In genomic region chr11:69850754-69851153, GRCm38 (mm10) we compare ENCODE assay signal across 37 mouse cellular contexts. TPM values are rescaled to one million over a fixed set of nuclear protein-coding genes. Genes with fewer than 3 reads are reported as not detected.
DNase-seq lines count a peak whose midpoint lies in the region; ATAC-seq lines count a peak whose summit lies in the region.
"Had no signal": no experiment of that assay in that cellular context is flagged by ENCODE, and none has a peak within 500 bp of the region (broad histone marks: within the 10 kb centered on the region; RNA-seq: fewer than 3 reads in every experiment).

No protein-coding gene starts in this region.

- no peaks in the 10 kb centered on the region for H3K27me3 ChIP-seq in lung, embryonic 16.5 days (ENCODE audit: control insufficient read depth, insufficient read depth, low read depth, low read length)
- no peaks in the 10 kb centered on the region for H3K27me3 ChIP-seq in liver, embryonic 12.5 days (replicated peaks)
- H3K27me3 ChIP-seq: CH12.LX; forebrain, embryonic 12.5 days; hindbrain, embryonic 12.5 days; midbrain, embryonic 13.5 days had no signal

- peaks cover 10% of the 10 kb centered on the region for H3K4me1 ChIP-seq in lung, embryonic 16.5 days (replicated peaks; ENCODE audit: control insufficient read depth, insufficient read depth, low read length)
- peaks cover 91% of the 10 kb centered on the region for H3K4me1 ChIP-seq in liver, embryonic 12.5 days

- WGBS in lung, embryonic 16.5 days: 66% methylated on average over 8 of the region's 8 CpGs
- WGBS in liver, embryonic 12.5 days (ENCODE audit: insufficient replicate concordance): 57% methylated on average over 8 of the region's 8 CpGs

- no peak overlapping the region for H3K9ac ChIP-seq in lung, embryonic 16.5 days (ENCODE audit: low read length)
- H3K9ac ChIP-seq in liver, embryonic 12.5 days: no peak overlapping the region
- H3K9ac ChIP-seq: forebrain, embryonic 12.5 days; hindbrain, embryonic 12.5 days; midbrain, embryonic 13.5 days had no signal

- no peaks in the 10 kb centered on the region for H3K9me3 ChIP-seq in lung, embryonic 16.5 days (ENCODE audit: control insufficient read depth, low read length)
- no peaks in the 10 kb centered on the region for H3K9me3 ChIP-seq in liver, embryonic 12.5 days (replicated peaks)
- H3K9me3 ChIP-seq: forebrain, embryonic 12.5 days; G1E; hindbrain, embryonic 12.5 days; midbrain, embryonic 13.5 days had no signal

- DNase-seq in lung, postnatal 25 days (ENCODE audit: low spot score): no peak
- DNase-seq in thymus, postnatal 36 days: peak; percentile 37 to 61
- no peak for DNase-seq in MN1 (ENCODE audit: low spot score)
- no peak for DNase-seq in embryo, embryonic 10.5 days (ENCODE audit: low spot score)
- no peak for DNase-seq in left cerebral cortex, postnatal 14 days (ENCODE audit: low spot score in 2 of 2)
- DNase-seq: adrenal gland, adult 2 months; cerebellum, adult 8-10 months; cerebellum, postnatal 36 days; gastrocnemius, postnatal 36 days; heart, adult 2 months; layer of hippocampus, adult 9-11 months; lung, postnatal 10 days; right cerebral cortex, postnatal 25 days; spleen, adult 18-20 months had no signal

- no peak overlapping the region for H3K4me3 ChIP-seq in lung, embryonic 16.5 days (ENCODE audit: low read length)
- no peak overlapping the region for H3K4me3 ChIP-seq in liver, embryonic 12.5 days
- H3K4me3 ChIP-seq: erythroblast, embryonic 14.5 days; forebrain, embryonic 12.5 days; heart, adult 2 months; hindbrain, embryonic 12.5 days; midbrain, embryonic 13.5 days had no signal

- peaks cover 34% of the 10 kb centered on the region for H3K36me3 ChIP-seq in lung, embryonic 16.5 days (ENCODE audit: control insufficient read depth, insufficient read depth, low read length)
- H3K36me3 ChIP-seq in liver, embryonic 12.5 days: peaks cover 56% of the 10 kb centered on the region

- intact Hi-C loops in left cerebral cortex, postnatal 14 days (cut with DNase I): no loop called here

- H3K27ac ChIP-seq in lung, embryonic 16.5 days (ENCODE audit: low read length): peak overlapping the region; percentile 32; the same call in 1 of the 2 replicates
- peak overlapping the region; percentile 99 for H3K27ac ChIP-seq in liver, embryonic 12.5 days
- H3K27ac ChIP-seq: forebrain, embryonic 12.5 days; heart, adult 2 months; hindbrain, embryonic 12.5 days; midbrain, embryonic 13.5 days had no signal

- no peak overlapping the region for H3K4me2 ChIP-seq in lung, embryonic 16.5 days (ENCODE audit: low read depth, low read length)
- peak overlapping the region; percentile 10; the same call in 1 of the 2 replicates for H3K4me2 ChIP-seq in liver, embryonic 12.5 days
- H3K4me2 ChIP-seq: forebrain, embryonic 12.5 days; hindbrain, embryonic 12.5 days; midbrain, embryonic 13.5 days had no signal

- no peak for ATAC-seq in lung, embryonic 16.5 days (ENCODE audit: low read depth)
- ATAC-seq in liver, embryonic 12.5 days: no peak
- ATAC-seq in megakaryocyte progenitor cell, adult 5-6 weeks (replicated peaks; ENCODE audit: poor library complexity): peak; percentile 10; the same call in 1 of the 2 replicates
- ATAC-seq: intestine, postnatal 0 days; midbrain, embryonic 13.5 days had no signal

RNA-seq across cellular contexts. Expression of gene Plscr3, which starts 4.6 kb away (rescaled TPM):
- polyA plus RNA-seq in lung, embryonic 16.5 days (2015; fragmentation: Nextera tagmentation; extraction: Ambion mirVana): 115 and 137 TPM in 2 replicates
- 37.0 and 37.7 TPM in 2 replicates for polyA plus RNA-seq in liver, embryonic 12.5 days (2016; fragmentation: Nextera tagmentation; extraction: Ambion mirVana)
- total RNA-seq in megakaryocyte progenitor cell, adult 5-6 weeks (2015): 60.6 and 62.2 TPM in 2 replicates
- 29.1 and 32.9 TPM in 2 replicates for total RNA-seq in megakaryocyte progenitor cell, adult 5-6 weeks (2017)
- total RNA-seq in left cerebral cortex, postnatal 14 days (2021): 10 to 100 TPM; 19.5 to 22.3 TPM

RNA-seq across cellular contexts. Expression of gene Tnk1, which starts 7.8 kb away (rescaled TPM):
- 10.8 and 11.8 TPM in 2 replicates for polyA plus RNA-seq in lung, embryonic 16.5 days (2015; fragmentation: Nextera tagmentation; extraction: Ambion mirVana)
- 1.2 and 1.4 TPM in 2 replicates for polyA plus RNA-seq in liver, embryonic 12.5 days (2016; fragmentation: Nextera tagmentation; extraction: Ambion mirVana)
- total RNA-seq in megakaryocyte progenitor cell, adult 5-6 weeks (2015): 0.32 TPM in 1 of 2 replicates, not detected in the other
- total RNA-seq in megakaryocyte progenitor cell, adult 5-6 weeks (2017): 0.54 TPM in 1 of 2 replicates, not detected in the other
- not detected for total RNA-seq in left cerebral cortex, postnatal 14 days (2021)
- total RNA-seq: gastrocnemius, postnatal 36 days; heart, adult 2 months; left cerebral cortex, postnatal 36 days; monocyte, adult 5-6 weeks had no signal

RNA-seq across cellular contexts. Expression of gene Tmem256, which starts 12.4 kb away (rescaled TPM):
- polyA plus RNA-seq in lung, embryonic 16.5 days (2015; fragmentation: Nextera tagmentation; extraction: Ambion mirVana): 443 and 452 TPM in 2 replicates
- 330 and 338 TPM in 2 replicates for polyA plus RNA-seq in liver, embryonic 12.5 days (2016; fragmentation: Nextera tagmentation; extraction: Ambion mirVana)
- 240 and 307 TPM in 2 replicates for total RNA-seq in megakaryocyte progenitor cell, adult 5-6 weeks (2015)
- total RNA-seq in megakaryocyte progenitor cell, adult 5-6 weeks (2017): 174 and 238 TPM in 2 replicates
- total RNA-seq in left cerebral cortex, postnatal 14 days (2021): 100 to 1,000 TPM; 160 to 167 TPM

RNA-seq across cellular contexts. Expression of gene Nlgn2, which starts 13.2 kb away (rescaled TPM):
- 4.4 and 5.0 TPM in 2 replicates for polyA plus RNA-seq in lung, embryonic 16.5 days (2015; fragmentation: Nextera tagmentation; extraction: Ambion mirVana)
- polyA plus RNA-seq in liver, embryonic 12.5 days (2016; fragmentation: Nextera tagmentation; extraction: Ambion mirVana): 1.3 and 1.4 TPM in 2 replicates
- total RNA-seq in megakaryocyte progenitor cell, adult 5-6 weeks (2015): 8.4 and 10.8 TPM in 2 replicates
- 3.5 and 6.2 TPM in 2 replicates for total RNA-seq in megakaryocyte progenitor cell, adult 5-6 weeks (2017)
- total RNA-seq in left cerebral cortex, postnatal 14 days (2021): 100 to 1,000 TPM; 277 to 281 TPM

RNA-seq across cellular contexts. Expression of gene Tmem95, which starts 27.1 kb away (rescaled TPM):
- polyA plus RNA-seq in lung, embryonic 16.5 days (2015; fragmentation: Nextera tagmentation; extraction: Ambion mirVana): not detected in 2 replicates
- polyA plus RNA-seq in liver, embryonic 12.5 days (2016; fragmentation: Nextera tagmentation; extraction: Ambion mirVana): not detected in 2 replicates
- not detected in 2 replicates for total RNA-seq in megakaryocyte progenitor cell, adult 5-6 weeks (2015)
- total RNA-seq in megakaryocyte progenitor cell, adult 5-6 weeks (2017): not detected in 2 replicates
- total RNA-seq in left cerebral cortex, postnatal 14 days (2021): not detected
- total RNA-seq: adrenal gland, adult 2 months; CH12.LX; G1E; gastrocnemius, adult 18-20 months; gastrocnemius, postnatal 36 days; heart, adult 2 months; heart, postnatal 25 days; left cerebral cortex, adult 18-20 months; left cerebral cortex, postnatal 36 days; liver, adult 2 months; megakaryocyte, adult 5-6 weeks; monocyte, adult 5-6 weeks had no signal
- polyA plus RNA-seq: adrenal gland, adult 2 months; embryonic facial prominence, embryonic 11.5 days; erythroblast, embryonic 14.5 days; forebrain, embryonic 12.5 days; G1E; heart, adult 2 months; heart, embryonic 14.5 days; hindbrain, embryonic 12.5 days; intestine, postnatal 0 days; kidney, embryonic 16.5 days; large intestine, adult 2 months; liver, adult 2 months; midbrain, embryonic 13.5 days; neural tube, embryonic 11.5 days; stomach, embryonic 14.5 days had no signal

Comparison
In these comparisons a context has a peak if more than half of its experiments do, and no peak if none do; other contexts are left out.
1. DNase-seq: peak in thymus, postnatal 36 days (2 of 2); none in lung, postnatal 25 days (single experiment), MN1 (single experiment), embryo, embryonic 10.5 days (single experiment) and left cerebral cortex, postnatal 14 days (0 of 2).